Mouse (Mus musculus): ENCODE data around the gene Dchs2.

The Dchs2 gene

DNA sequence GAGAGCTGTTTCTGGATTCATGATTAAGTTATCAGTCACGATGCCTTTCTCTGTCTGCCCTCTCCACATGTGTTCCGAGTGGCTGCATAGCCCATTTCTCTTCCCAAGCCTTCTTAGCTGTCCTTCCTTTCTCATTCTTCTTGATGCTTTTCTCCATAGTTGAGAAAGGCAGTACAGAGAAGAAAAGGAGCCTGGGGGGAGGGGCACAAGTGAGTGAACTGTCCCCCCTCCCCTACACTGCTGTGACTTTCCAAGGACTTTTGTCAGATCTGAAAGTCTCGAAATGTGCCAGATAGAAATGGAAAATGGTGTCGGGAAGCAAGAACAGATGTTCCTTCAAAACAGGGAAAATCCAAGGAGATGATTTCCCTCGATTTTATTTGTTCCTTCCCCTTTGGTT is 118.8 kb downstream of the Dchs2 start:
- DNase-seq (ENCODE audit: extremely low read depth, insufficient read length, low spot score): no peak

DNA sequence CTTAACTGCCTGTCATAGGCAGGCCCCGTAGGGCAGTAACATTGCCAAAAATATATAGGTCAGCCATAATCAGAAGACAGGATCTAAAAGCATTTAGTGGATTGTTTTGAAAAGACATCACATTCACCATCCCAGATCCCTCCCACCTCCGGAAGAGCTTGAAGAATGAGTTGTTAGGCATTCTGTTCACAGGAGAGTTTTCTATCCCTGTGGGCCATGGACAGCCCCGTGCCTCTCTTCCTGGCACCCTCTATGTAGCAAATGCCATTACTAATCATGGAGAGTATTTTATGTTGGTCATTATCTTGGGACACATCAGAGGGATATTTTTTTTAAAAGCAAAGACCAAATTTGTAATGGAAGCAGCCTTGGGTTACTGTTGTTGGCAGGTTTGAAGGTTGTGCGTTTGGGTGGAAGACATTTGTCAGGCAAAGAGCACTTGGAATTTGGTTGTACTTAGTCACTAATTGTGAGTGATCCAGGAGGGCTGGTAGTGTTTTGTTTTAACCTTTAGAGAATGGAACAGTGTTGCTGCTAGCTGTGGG is 122.3 kb downstream of the Dchs2 start:
- DNase-seq (ENCODE audit: extremely low read depth, insufficient read length, low spot score): no peak

DNA sequence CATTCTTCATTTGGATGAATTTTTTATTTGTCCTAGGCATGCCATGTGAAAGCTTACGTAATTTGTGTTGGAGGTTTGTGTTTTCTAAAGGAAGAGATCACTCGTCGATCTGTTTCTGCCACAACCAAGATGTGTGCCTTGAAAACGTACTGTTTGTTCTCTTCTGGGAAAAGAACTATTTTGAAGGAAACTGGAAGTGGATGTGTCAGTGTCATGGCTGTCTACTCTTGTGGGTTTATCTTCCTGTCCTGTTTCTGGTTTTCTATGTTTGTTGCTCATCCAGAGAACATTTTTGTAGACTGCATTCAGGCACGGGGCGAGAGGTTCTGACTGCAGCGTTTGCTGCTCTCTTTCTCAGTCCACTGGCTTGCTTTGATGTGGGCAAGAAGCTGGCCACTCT is 124.2 kb downstream of the Dchs2 start:
- DNase-seq (ENCODE audit: extremely low read depth, insufficient read length, low spot score): no peak

DNA sequence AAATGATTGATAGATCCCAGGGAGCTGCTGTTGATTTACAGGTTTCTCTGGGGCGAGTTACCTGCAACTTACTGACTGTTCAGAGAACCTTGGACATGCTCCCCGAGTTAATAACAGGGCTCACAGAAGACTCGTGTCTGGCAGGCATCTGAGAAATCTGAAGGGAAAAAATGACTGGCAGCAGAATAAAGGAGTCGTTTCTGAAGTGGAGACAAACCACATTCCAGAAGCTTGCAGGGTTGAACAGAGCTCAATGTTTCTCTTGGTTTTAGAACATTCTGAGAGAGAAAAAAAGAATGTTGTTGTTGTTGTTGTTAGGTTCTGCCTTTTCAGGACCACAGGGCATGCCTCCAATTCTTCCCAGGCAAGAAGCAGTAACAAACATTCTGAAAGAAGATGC is 131.7 kb downstream of the Dchs2 start:
- no peak for DNase-seq (ENCODE audit: extremely low read depth, insufficient read length, low spot score)

DNA sequence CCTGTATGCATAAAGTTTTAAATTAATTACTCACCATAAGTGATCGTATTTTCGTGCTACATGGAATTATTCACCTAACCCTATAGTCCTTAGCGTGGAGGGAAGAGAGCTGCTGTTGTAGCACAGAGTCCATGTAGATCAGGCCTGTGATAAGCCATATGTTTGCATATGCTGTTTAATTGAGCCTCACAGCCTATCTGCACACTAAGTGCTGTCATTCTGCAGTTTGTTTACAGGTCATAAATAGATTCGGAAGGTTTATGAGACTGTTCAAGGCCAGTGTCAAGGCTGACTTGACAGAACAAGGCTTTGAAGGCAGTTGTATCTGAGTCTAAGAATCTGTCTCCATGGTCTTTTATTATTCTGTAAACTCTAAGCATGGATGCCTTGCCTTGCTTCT is 138.3 kb downstream of the Dchs2 start:
- DNase-seq (ENCODE audit: extremely low read depth, insufficient read length, low spot score): no peak

DNA sequence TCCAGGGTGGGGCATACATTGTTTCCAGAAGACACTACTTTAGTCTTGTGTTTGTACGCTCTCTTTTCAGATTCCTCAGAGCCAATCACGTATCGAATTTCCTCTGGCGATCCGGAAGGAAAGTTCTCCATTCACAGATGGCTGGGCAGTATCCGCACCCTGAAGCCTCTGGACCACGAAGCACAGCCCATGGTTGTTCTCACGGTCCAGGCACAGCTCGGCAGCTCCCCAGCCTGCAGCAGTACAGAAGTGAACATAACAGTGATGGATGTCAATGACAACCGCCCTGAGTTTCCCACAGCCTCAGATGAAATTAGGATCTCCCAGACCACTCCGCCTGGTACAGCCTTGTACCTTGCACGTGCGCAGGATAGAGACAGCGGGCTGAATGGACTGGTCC is 142.5 kb downstream of the Dchs2 start:
- DNase-seq (ENCODE audit: extremely low read depth, insufficient read length, low spot score): no peak

DNA sequence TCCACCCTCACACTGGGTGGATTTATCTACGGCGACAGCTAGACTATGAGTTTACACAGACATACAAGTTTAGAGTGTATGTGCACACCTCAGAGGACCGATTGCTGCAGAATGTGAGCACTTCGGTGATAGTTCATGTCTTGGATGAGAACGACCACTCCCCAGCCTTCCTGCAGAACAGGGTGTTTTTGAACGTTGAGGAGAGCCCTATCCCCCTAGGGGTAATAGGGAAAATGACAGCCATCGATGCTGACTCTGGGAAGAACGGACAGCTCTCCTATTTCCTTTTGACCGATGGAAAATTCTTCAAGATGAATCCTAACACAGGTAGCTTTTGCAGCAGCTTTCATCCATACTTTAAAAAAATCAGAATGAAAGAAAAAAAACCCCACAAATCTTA is 143.2 kb downstream of the Dchs2 start:
- no peak for DNase-seq (ENCODE audit: extremely low read depth, insufficient read length, low spot score)

DNA sequence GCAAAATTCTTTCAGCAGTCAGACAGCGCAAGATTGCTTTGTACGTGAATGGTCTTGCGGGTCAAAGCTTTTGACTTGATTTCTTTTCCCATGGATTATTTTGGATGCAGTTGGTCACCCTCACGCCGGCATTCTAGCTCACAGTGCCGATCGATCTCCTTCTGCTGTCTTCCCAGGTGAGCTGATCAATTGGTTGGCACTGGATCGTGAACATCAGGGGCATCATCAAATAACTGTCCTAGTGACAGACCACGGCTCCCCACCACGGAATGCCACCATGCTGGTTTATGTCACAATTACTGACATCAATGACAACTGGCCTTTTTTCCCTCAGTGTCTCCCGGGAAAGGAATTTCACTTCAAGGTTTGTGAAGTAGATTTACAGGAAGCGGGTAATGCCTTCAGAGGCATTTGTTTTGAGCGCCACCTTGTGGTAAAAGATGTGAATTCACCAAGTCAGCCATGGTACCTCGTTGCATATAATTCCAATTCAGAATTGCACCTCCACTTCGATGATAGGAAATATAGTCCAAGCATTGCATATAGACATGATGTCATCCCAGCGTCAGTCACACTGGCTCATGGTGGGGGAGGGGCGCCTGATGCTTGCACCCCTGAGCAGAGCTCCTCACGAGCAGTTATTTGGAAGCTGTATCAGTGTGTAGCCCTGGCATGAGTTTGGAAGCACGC is 146.0 kb downstream of the Dchs2 start:
- DNase-seq (ENCODE audit: extremely low read depth, insufficient read length, low spot score): peak; percentile 19

DNA sequence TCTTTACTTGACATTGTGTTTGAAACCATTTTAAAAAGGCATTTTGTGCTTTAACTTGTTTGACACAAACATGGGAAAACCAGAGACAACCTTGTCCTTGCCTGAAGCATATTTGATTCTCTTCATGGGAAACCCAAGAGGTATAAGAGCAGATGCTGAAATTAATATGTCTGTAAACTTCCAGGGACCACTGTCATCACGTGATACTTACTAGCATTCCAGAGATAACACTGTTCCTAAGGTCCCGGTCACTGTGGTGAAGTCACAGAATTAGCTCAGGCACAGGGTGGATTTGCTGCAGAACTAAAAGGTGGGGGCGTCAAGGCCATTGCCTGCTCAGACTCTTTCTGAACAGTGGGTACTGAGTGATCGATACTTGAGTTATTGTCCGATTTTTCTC is 148.0 kb downstream of the Dchs2 start:
- no peak for DNase-seq (ENCODE audit: extremely low read depth, insufficient read length, low spot score)

DNA sequence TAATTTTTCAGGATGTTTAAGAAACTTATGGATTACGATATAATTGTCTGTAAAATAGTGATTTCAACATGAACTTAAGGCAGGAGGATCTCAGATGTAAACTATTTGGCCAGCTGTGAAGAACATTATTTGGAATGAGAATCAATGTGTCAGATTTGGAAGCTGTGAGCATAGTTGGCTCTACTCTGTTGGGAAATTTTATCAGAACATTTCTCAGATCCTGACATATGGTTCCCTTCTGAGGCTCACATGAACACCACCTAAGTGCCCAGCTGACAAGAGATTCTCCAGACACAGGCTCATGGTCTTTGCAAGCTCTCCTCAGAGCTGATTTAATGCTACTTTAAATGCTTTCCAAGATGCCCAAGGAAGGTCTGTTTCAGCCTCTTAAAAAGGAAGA is 156.1 kb downstream of the Dchs2 start:
- no peak for DNase-seq (ENCODE audit: extremely low read depth, insufficient read length, low spot score)

DNA sequence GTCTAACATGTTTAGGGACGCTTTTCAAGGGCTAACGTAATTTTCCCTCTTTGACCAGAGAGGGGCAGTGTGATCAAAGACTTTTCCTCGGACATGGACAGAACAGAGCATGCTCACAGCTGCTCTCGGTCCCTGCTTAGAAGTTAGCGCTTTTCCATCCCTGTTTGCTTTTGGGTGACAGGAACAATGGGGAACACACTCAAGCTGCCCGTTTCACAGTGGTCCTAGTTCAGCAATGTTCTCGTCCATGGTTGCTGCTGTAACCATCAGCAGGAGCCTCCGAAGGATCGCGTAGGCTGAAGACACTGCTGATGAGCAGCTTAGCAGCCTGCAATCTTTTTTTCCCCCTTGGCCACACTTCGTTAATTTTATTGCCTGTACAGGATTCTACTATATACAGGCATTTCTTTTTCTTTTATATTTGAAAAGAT is 159.2 kb downstream of the Dchs2 start:
- peak; percentile 43 for DNase-seq (ENCODE audit: extremely low read depth, insufficient read length, low spot score)

DNA sequence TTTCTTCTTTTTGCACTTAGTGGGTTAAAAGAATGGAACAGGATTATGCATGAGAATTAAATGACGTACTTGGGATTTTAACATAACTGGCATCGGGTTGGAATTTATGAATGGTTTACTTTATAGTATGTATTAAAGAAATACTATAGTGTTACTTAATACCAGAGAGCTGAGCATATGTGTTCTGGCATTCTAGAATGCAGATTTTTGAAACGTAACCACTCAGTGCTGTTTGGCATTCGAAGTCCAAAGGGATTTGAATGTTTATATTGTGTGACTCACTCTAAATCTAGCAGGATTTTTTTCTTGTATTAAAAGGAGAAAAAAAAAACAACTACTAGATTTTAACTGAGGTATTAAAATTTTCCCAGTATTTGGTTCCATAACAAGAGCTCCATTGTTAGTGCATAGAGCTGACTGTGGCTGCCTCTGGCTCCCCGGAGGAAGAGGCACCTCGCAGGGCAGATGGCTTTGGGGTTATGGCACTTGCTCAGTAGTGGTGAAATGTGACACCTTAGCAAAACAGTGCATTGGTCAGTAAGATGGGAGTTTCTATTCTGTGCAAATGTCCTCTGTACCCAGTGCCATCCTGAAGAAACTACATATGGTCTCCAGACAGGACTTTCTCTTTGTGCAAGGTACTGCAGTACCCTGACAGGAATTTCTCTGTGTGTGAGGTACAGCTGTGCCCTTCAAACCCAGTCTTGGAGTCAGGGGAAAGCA is 160.5 kb downstream of the Dchs2 start:
- DNase-seq (ENCODE audit: extremely low read depth, insufficient read length, low spot score): peak; percentile 73

DNA sequence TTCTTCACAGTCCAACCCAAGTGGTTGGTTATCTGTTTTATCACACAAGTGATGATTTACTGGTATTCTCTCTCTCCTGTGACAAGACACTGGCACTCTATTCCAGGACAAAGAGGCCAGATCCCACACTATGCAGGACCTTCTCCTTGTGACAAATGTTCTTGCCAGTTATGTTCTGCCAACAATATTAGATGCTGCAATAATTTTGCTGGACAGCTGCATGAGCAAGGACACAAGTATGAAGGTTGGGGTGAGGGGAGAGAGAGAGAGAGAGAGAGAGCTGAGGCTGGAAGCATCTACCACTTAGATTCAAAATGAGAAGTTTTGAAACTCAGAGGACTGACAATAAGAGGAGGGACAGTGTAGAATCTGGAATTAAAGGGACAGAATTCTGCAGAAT is 162.7 kb downstream of the Dchs2 start:
- peak; percentile 70 for DNase-seq (ENCODE audit: extremely low read depth, insufficient read length, low spot score)

DNA sequence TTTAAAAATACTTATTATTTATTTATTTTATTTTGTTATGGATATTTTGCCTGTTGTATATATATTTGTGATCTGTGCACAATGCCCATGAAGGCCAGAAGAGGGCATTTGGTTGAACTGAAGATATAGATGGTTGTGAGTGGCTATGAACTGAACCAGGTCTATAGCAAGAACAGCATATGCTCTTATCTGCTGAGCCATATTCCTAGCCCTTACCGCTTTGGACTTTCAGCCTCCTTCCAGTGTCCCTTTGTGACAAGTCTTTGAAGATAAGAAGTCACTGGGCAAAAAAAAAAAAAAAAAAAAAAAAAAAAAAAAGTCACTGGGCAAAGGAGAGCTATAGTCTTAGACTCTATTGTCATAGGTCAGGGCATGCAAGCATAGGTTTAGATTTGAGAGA is 163.2 kb downstream of the Dchs2 start:
- DNase-seq (ENCODE audit: extremely low read depth, insufficient read length, low spot score): no peak

DNA sequence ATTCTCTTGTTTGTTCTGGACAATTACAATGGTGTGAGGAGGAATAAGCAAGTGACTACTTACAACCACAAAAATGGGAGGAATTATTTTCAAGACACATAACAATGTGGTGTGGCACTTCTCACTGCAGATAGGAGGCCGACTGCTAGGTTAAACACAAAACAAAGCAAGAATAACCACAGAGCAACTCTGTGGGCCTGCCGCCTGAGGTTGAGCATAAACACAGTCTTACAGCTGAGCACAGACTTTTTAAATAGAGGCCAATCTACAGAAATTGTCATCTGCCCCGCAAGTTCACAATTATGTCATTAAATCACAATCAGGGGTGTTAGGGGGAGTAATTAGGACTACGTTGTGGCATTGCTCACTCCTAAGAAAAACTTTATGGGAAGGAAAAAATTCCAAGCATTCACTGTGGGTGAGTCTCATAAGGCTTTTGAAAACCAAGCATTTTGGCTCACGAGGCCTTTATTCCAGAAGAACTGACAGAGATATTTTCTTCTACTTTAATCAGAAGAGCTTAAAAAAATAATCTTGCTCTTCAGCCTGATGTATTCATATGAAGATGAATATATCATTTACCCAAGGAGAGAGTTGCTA is 172.1 kb downstream of the Dchs2 start:
- peak; percentile 55 for DNase-seq (ENCODE audit: extremely low read depth, insufficient read length, low spot score)

DNA sequence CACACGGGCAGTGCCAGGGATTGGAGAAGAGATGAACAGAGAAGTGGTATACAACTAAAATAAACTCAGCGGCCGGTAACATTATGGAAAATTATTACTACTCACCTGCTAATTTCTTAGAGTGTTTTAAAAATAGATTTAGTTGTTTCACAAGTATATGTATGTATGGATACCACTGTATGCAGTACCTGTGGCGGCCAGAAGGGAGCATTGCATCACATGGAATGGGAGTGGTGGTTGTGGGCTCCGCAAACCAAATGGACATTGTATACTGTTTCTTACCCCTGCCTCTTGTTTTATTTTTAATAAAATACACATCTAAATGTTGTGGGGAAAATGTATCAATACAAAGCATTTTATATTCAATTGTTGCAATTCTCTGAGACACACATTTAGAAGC is 176.1 kb downstream of the Dchs2 start:
- no peak for DNase-seq (ENCODE audit: extremely low read depth, insufficient read length, low spot score)

DNA sequence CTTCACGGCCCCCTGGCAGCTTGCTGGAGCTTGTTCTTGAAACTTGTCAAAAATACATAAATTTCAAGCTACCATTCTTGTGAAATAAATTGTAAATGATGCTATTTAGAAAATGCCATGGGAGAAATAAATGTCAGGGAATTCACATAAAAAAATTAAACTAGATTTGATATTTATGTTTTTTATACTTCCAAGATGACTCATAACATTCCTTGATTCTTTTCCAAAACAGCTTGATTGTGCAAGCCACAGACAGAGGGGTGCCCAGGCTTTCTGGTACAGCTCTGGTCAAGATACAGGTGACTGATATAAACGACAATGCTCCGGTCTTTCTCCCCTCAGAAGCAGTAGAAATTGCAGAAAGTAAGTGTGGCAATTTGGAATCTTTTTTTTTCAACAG is 218.2 kb downstream of the Dchs2 start:
- peak; percentile 37 for DNase-seq (ENCODE audit: extremely low read depth, insufficient read length, low spot score)

DNA sequence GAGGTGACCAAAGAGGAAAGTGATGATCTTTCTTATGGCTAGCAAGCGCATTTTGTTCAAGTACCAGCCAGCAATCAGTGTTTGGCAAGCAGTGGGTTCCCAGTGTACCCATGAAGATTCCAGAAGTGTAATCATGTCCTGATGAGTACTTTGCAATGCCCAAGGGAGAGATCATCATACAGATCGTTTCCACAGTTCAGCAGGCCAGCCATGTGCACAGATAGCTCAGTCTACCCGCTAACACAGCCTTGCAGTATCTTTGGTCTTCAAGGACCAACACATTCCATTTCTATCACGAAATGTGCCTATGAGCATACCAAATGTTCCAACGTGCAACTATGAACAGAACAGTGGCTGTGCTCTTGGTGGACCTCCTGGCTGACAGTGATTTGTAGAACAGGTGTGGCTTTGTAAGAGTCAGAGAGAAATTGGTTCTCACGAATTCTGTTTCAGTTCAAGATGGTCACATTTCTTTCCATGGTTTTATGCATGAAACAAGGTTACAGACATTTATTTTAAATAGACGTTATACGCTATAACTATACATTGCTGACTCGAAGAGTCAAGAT is 240.8 kb downstream of the Dchs2 start:
- DNase-seq (ENCODE audit: extremely low read depth, insufficient read length, low spot score): no peak

DNA sequence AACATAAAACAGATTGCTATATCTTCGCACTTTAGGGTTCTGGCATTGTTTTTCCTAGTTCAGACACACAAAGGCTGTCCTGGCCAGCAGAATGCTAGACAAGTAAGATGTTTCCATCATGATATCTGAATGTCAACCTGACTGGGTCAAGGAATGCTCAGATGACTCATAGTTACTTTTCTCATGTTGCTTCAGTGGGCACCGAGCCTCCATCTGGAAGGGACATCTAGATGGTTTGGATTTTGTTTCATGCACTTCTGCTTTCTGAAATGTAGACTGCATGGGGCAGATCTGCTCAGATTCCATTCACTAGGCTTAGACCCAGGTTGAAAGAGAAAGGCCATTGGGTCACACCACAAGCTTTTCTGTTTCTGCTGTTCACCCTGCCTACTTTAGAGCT is 242.1 kb downstream of the Dchs2 start:
- no peak for DNase-seq (ENCODE audit: extremely low read depth, insufficient read length, low spot score)

DNA sequence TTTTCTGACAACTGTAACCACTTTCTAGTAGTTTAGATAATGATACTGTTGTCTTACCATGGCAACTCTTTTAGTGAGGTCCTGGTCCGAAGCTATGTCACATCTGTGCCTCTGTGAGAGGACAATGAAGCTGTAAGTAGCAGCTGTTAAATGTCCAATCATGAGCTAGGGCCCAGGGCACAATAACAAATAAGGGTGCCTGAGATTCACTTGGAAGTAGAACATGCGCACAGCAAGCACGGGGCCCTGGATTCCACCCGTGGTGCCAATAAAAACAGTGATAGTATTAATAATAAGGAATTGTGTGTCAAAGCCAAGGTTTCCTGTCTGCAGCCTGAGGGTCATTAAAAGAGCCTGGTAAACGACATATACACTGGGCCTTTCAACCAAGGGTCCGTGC is 246.6 kb downstream of the Dchs2 start:
- no peak for DNase-seq (ENCODE audit: extremely low read depth, insufficient read length, low spot score)

DNA sequence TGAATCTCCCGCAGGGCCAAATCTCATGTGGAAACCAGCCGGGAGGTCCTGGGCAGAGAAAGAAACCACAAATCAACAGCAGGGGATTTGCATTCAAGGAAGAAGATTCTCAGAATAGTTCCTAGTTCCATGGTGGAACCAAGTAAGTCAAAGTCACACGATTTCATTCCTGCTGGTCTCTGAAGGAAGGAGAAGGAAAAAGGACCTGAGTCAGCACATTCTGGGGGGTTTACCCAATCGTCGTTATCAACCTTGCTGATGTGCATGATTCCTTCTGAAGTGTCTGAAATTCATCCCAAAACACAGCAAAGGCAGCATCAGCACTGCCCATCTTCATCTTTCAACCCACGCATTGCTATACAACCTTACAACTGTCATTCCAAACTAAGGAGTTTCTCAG is 249.1 kb downstream of the Dchs2 start:
- DNase-seq (ENCODE audit: extremely low read depth, insufficient read length, low spot score): no peak
